Mouse (Mus musculus) adrenal gland (tissue): ENCODE results near the gene Gramd1b.

Experiments
- intact Hi-C: fragments of 180-260 bp; cut with DNase I; formaldehyde crosslinking; loops from one replicate; pipeline ENCODE4 v1.15.1; 2025
- long read RNA-seq, 2 experiments: library from polyadenylated mRNA; unstranded; transcript quantifications; one replicate each; pipeline ENCODE4 v2.0.0; 2020; ENCODE audit warnings: borderline replicate concordance in 1 of 2; ENCODE audit not compliant: insufficient replicate concordance in 1 of 2

Gramd1b gene
- long read RNA-seq, experiment 1, full-length matches to known transcripts: 2 of 139 reads
- long read RNA-seq, experiment 1, partial matches to known transcripts: 24 of 139 reads
- long read RNA-seq, experiment 1, other reads (novel, unspliced or antisense): 113 of 139 reads
- long read RNA-seq, experiment 2, full-length matches to known transcripts: 1 of 122 reads
- long read RNA-seq, experiment 2, partial matches to known transcripts: 44 of 122 reads
- long read RNA-seq, experiment 2, other reads (novel, unspliced or antisense): 77 of 122 reads

DNA sequence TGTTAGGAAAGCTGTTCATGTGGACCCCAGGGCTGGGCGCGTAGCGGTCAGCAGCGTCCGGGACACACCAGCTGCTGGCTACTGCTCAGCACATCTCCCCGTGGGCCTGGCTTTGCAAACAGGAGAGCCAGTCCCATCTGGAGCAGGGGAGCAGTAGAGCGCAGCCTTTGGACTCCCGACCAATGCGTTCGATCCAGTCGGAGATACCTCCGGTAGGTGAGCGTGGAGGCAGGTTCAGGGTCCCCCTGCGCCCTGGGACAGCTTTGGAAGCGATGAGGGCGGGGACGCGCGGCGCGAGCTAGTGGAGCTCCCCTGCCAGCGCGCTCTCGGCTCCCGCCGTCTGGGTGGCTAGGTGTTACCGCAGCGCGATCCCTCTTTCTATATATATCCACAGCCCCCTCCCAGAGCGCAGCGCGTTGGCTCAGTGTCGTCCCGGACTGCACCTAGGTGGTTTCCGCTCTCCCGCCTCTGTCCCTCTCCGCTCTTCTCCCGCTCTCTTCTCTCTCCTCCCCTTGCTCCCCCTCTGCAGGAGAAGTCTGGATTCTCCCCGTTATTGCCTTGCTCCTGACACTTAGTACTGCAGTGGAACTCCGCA lies at the start of gene Gramd1b:
TSS of gene Gramd1b (minus strand) at position 357 of the 595 bp plus-strand sequence.
- intact Hi-C loops: no loop called here

DNA sequence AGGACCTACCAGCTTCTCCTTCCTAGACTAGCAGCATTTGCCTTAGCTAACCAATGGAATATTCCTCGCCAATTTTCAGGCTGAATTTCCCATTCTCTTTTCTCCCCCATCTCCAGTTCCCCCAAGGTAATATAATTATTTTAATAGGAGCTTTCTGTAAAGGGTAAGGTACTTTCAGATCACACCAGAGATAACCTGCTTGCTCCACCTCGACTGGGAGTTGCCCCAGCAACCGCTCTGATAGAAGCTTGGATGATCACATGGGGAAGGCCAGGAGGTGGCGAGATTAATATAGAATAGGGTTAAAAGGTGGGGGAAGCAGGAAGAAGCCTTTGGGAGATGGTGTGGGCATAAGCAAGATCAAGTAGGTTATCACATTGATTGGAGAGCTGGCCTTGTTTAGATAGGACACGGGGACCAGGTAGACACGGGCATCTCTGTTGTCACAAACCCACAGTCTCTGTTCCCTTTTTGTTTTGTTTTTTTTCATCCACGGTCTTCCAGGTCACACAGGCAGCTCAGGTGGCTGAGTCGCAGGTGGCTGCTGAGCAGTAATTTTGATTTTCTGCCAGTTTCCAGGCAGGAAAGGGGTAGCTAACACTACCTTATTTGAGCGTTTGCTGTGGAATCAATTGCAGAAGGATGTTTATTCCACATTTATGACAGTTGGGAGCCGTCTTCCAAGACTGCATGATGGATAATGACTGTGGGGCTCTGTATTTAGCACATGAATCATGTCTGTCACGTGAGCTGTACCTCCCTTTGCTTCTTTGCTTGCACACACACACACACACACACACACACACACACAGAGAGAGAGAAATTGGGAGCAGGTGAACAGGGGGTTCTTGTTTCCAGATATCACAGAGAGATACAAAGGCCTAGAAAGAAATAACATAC lies 47.8 kb upstream of the Gramd1b start:
- intact Hi-C loops: loop anchor here (5.0 kb wide), 1 partner anchor 97 kb away; no protein-coding TSS in a partner anchor

DNA sequence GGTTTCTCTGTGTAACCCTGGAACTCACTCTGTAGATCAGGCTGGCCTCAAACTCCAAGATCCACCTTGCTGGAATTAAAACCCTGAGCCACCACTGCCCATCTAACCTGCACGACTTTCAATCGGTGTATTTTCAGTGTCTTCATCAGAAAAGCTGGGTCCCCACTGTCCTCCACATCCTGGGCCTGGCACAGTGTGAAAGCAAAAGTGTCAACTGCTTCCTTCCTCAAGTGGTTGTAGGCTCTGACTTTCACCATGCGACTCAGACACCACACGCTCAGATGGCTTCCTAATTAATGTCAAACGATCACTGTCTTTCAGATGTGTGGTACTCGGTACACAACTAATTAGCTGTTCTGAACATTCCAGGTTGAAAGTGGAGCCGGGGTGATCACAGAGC lies 45.9 kb upstream of the Gramd1b start:
- intact Hi-C loops: loop anchor here (5.0 kb wide), 1 partner anchor 95 kb away; no protein-coding TSS in a partner anchor

DNA sequence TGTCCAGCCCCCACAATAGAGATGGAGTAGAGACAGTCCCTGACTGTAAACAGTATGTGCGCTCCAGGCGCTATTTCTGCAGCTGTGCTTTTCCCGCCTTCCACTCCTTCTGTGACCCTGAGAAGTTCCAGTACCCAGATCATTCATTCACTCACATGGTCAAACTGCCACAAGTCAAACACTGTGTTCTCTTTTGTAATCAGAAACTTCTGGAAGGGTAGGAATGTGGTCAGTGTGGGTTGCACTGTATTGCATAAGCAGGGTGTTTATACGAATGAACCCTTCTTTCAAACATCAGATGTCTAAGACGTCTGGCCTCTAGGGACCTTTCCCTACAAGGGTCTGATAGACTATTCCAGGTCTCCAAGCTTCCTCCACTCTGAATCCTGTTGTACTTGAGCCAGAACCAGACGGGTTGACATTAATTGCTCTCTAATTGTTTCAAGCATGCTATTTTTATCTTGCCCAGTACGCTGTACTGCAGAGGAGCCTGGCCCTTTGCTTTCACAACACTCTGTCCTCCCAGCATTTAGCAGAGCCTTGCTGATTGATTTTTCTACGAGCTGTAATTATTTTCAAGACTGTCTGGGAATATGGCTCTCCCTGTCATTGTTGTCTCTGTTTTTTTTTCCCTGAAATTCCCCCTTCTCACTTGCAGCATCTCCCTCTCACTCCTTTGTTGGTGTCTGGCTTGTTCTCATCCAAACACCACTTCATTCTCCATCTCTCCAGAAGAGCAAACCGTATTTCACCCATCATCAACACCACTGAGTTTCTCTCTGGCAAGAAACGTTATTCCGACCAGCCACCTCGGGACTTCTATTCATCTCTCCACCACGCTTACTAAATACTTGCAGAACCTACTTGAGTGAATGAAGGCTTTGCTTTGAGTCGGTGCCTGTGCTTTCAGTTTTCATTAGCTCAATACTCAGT lies 44.1 kb upstream of the Gramd1b start:
- intact Hi-C loops: loop anchor here (5.0 kb wide), 1 partner anchor 93 kb away; no protein-coding TSS in a partner anchor

DNA sequence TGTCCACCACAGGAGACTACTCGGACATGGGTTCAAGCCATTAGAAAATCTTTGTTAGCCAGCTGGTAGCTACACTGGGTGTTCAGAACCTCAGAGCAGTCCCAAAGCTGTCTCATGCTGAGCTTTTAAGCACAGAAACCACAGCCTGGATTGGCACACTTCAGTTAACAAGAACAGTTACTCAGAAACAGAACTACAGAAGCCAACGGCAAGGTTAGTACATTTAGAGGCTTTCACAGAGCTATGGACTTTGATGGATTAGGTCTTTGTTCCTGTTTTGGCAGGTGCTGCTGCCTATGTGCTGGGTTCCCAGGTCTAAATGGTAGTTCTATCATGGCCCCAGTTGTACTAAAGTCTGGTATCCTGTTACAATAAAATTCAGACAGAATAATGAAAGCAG lies 40.1 kb upstream of the Gramd1b start:
- intact Hi-C loops: no loop called here

DNA sequence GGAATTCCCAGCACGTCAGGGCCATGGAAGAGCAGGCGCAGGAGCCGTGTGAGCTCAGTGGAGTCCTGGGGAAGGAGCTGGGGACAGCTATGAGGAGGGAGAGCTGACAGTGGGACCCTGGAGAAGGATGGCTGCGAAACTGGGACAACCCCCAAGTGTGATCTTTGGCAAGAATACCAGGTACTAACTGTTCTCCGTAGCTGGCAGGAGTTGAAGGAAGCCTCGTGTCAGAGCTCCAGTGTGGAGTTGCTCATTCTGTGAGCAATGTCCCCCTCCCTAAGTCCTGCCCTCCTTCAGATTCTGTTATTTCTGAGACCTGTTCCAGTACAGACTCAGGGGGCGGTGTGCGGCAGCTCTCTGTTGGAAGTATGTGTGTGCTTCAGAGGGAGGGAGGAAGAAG lies 36.9 kb upstream of the Gramd1b start:
- intact Hi-C loops: no loop called here

DNA sequence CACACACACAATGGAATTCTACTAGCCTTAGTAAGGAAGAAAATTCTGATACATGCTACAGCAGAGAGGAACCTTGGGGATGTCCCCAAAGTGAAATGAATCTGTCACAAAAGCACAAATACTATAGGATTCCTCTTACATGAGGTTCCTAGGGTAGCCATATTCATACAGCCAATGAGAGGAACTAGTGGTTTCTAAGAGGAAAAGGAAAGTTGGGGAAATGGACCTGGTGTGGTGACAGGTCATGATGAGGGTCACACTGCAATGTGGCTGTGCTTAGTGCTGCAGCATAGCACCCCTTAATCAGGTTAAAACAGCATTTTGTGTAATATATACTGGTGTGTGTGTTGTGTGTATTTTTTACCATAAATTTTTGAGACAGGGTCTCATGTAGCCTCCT lies 32.6 kb upstream of the Gramd1b start:
- intact Hi-C loops: no loop called here

DNA sequence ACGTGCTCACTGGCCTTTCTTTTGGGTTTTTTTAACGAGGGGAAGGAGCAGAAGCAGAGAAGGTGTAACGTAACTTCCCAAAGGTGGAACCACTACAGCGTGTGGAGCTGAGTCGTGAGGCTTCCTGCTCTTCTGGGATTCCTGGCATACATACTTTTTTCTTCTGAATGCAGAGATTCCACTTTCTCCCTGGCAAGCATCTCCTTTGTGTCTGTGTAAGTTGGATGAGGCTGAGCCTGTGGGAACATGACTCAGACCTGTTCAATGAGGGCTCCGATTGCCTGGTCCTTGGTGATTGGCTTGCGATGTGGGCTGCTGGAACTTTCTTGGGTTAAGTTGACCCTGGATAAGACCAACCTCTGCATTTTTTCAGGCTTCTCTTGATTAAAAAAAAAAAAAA lies 28.5 kb upstream of the Gramd1b start:
- intact Hi-C loops: no loop called here

DNA sequence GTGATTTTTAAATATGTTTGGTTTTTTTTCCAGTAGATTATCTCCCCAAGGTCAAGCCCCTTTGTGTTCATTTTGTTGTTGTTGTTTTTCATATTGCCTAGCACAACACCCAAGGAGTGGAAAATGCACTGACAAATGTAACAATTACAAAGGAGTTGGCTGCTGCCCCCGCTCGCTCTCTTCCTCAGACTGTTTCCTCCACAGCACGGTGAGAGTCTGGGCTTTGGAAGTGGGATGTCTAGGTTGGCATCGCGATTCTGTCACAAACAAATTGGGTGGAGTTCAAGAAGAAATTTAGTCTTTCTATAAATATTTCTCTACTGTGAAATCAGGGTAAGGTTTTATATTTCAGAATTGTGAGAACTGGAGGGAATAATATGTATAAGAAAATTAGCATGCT lies 26.6 kb upstream of the Gramd1b start:
- intact Hi-C loops: no loop called here

DNA sequence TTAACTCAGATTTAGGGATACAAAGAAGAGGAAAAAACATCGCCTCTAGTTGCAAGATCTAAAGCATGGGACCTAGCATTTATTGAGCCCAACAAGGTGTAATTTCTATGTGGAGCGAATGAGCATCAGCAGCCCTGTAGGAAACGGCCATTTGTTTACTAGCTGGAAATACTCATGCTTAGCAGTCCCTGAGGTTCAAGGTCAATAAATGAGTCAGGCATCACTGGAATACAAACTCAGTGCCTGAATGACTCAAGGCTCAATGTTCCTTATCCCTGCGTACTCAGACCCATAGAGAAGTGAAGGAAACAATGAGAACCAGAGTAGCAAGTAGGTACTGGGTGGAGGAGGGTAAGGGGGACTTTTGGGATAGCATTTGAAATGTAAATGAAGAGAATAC lies 25.2 kb upstream of the Gramd1b start:
- intact Hi-C loops: no loop called here

DNA sequence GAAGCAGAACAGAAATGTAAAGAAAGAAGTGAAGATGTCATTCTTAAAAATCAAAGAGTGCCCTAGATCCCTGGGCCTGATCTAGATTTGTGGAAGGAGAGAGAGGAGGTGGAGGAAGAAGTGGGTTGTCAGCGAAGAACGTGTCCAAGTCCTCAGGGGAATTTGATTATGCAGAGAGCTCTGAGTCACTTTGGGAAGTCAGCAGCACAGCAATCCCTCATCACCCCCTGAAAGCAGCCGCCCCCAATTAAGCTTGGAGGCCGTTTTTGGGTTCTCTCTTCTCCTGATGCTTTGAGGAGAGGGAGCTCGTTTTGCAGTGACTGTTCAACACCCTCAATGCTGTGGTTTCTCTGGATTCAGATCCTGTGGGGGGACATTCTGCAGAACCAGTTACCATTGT lies 24.1 kb upstream of the Gramd1b start:
- intact Hi-C loops: no loop called here

DNA sequence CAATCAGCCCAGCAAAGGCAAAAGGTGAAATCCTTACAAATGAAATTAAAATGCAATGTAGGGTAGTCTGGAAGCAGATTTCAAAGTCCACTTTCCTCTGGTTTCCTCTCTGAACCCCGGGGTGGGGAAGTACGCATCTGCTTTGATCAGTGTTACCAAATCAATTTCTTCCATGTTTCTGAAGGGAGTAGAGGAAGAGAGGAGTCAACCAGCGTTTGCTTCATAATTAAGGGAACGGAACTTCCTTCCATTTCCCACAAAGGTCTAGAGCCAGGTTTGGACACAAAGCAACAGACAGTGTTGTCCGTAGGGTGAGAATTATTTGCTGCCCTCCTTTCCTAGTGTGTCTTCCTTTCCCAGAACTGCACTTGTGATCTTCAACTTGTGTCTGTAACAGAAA lies 16.7 kb upstream of the Gramd1b start:
- intact Hi-C loops: no loop called here

DNA sequence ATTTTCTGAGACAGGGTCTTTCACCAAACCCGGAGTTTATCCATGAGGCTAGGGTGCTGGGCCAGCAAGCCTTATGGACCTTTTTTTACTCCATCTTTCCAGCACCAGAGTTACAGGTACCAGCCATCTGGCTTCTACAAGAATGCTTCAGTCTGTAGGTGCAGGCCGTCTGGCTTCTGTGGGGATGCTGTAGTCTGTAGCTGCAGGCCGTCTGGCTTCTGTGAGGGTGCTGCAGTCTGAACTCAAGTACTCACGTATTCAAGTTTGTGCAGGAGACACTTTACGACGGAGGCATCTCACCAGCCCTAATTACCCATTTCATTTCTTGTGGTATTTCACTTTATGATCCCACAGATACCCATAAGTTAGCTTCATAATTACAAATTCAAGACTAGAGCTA lies 14.0 kb upstream of the Gramd1b start:
- intact Hi-C loops: no loop called here

DNA sequence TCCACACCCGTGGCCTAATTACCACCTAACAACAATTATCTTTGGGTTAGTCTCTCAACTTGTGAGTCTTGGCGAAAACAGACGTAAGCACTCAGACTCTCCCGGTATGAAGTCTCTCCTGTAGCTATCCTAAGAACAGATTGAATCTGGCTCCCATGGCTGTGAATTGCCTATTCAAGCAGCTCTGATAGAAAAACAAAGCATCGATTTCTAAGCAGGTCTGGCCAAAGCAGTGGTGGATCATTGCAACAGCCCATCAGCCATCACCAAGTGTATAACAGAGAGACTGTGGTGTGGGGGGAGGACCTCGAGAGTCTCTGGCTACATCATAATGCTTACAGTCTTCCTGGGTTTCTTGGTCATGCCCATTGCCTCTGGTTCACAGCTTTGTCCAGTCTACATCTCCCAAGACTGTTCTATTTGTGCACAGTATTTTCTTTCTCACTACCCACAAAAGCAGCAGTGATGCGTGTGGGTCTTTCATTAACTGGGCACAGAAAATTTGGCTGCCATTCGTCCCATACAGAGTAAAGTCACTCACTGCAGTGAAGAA lies 8.5 kb upstream of the Gramd1b start:
- intact Hi-C loops: no loop called here

DNA sequence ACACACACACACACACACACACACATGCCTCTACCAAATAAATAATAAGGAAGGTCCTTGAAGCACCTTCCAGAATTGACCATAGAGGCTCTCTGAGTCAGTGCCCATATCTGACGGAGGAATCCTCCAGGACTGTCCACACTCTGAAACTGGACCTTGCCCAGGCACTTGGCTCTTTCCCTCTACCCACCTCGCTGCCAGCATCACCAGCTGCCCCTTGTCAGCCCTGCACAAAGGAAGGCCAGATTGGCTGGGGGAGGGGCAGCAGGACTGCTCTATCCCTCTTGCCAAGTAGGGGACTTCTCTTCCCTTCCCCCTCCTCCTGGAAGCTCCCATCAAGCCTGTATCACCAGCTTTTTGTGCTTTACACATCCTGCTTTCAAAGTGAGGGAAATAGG lies 6.5 kb upstream of the Gramd1b start:
- intact Hi-C loops: no loop called here

DNA sequence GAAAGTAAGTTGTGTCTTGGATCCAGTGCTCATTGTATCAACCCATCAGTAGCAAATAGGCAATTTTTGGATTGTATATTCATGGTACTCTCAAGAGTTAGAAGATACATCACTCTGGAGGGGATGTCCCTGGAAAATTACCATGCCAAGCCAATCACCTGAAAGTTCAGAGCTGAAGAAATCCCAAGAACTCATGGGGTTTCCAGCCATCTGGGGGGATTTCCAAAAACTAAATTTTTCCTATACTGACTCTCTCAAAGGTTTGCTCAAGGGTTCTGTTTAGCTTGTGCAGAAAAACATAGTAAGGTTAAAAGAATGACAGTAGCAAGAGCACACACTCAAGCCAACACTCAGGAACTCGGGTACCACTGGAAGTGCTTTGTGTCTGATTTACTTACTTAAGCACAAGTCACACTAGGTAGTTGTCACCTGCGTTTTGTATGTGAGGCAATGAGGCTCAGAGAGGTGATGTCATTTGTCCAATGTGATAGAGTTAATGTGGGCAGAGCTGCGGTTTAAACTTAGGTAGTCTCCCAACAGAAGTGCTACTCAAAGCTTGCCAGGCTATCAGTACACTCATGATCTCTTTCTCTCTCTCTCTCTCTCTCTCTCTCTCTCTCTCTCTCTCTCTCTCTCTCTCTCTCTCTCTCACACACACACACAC lies 6.0 kb upstream of the Gramd1b start:
- intact Hi-C loops: no loop called here

DNA sequence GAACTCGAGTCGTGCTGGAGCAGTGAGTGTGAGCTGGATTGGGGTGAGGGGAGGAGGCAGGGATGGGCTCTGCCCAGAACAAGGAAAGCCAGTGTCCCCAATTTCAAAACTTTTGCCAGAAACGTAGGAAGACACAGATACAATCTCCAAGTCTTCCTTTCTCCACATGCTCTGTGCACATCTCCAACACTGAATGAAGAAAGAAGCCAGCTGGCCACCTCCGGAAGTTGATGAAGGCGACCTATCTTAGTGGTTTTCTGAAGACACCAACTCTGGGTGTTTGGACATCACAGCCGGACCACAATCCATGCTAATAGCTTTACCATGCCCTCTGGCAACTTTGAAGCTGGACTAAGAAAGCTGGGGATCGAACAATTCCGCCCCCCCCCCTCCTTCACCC lies 647 bp downstream of the Gramd1b start:
- intact Hi-C loops: no loop called here

DNA sequence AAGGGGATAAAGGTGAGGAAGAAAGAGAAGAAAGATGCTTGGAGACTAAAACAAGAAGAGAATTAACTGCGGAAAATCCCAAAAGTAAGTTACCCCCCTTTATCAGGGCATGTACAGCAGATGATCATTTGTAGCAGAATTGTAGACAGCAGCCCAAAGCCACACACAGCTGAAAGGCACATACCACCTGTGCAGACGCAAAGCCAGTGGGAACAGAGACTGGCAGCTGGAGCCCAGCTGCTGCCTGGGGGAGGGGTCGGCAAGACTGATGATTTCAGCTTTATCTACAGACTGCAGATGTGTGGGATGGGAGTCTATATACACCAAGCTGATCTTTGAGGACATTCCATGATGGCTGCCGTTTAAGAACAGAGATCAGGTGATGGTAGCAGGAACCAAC lies 2.5 kb downstream of the Gramd1b start:
- intact Hi-C loops: no loop called here

DNA sequence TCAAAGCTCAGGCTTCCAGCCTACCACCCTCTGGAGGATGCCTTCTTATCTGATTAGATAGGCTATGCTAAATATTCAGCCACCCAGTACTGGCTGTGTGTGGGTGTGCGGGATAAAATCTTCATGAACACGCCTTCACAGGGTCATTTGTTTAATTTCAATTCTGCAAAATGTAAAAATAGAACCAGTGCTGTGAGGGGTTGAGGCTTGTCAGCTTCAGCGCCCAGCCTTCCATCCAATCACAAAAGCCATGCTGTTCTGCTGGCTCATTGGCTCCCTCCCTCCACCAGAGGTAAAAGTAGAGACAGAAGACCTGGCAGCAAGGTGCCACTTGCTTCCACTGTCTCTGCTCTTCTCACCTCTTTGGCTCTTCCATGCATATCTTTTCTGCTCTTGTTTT lies 4.3 kb downstream of the Gramd1b start:
- intact Hi-C loops: no loop called here

DNA sequence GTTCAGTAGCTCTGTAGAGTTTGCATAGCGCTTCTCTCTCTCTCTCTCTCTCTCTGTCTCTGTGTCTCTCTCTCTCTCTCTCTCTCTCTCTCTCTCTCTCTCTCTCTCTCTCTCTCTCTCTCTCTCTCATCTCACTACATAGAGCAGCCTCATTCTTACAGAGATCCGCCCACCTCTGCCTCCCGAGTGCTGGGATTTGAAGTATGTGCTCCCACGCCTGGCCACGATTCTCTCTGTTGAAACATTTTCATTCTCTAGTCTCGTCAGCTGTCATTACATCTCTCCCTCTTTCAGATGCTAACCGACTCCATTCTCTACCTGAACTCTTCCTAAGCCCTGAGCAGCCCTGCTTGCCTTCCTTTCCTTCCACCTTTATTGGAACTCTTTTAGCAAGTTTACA lies 9.0 kb downstream of the Gramd1b start:
- intact Hi-C loops: no loop called here
